18 mouse cellular contexts compared by ENCODE assay signal in the genomic region with DNA sequence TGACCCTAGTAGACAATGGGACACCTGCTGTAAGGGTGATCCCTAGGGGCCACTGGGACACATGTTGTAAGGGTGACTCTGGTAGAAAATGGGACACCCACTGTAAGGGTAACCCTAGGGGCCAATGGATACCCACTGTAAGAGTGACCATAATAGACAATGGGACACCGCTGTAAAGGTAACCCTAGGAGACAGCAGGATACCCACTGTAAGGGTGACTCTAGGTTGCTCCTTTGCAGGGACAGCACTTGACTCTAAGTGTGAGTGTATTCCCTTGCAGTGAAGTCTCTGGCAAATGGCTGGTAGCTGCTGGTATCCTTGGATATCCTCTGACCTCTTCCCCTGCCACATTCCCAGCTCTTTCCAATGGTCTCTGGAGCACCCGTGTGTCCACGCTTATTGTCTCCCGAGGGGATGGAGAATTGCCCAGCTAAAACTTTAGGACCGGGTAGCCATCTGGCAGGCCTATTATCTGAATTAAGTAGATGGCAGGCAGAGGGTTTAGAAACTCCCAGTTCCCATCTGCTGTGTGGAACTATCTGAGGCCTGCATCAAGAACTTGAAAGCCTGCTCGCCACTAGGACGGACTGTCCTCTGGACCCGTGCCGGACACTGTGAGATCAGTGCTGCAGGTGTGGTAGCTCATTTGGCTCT.
DNase-seq lines count a peak whose midpoint lies in the region; ATAC-seq and TF ChIP-seq lines count a peak whose summit lies in the region.
"Had no signal": no experiment of that assay in that cellular context is flagged by ENCODE, and none has a peak within 500 bp of the region (broad histone marks: within the 10 kb centered on the region; RNA-seq: fewer than 3 reads in every experiment).

No protein-coding gene starts in this region.

- no peaks in the 10 kb centered on the region for H3K4me1 ChIP-seq in midbrain, embryonic 15.5 days
- no peaks in the 10 kb centered on the region for H3K4me1 ChIP-seq in midbrain, embryonic 16.5 days (ENCODE audit: control insufficient read depth, insufficient read depth, low read length)
- no peaks in the 10 kb centered on the region for H3K4me1 ChIP-seq in limb, embryonic 10.5 days
- H3K4me1 ChIP-seq in liver, postnatal 0 days (ENCODE audit: insufficient read depth): no peaks in the 10 kb centered on the region
- H3K4me1 ChIP-seq: embryonic facial prominence, embryonic 15.5 days; limb, embryonic 12.5 days; liver, embryonic 15.5 days; midbrain, embryonic 12.5 days had no signal

- TF ChIP-seq CTCF in liver, postnatal 0 days (IDR thresholded peaks at IDR 0.05; ENCODE audit: low read depth): no peak

- no peak overlapping the region for H3K4me2 ChIP-seq in midbrain, embryonic 15.5 days
- no peak overlapping the region for H3K4me2 ChIP-seq in midbrain, embryonic 16.5 days (ENCODE audit: low read length)
- no peak overlapping the region for H3K4me2 ChIP-seq in liver, postnatal 0 days (ENCODE audit: low read depth, low read length)
- H3K4me2 ChIP-seq: embryonic facial prominence, embryonic 15.5 days; heart, embryonic 12.5 days; limb, embryonic 12.5 days; liver, embryonic 15.5 days; midbrain, embryonic 12.5 days had no signal

- H3K9ac ChIP-seq in midbrain, embryonic 15.5 days: no peak overlapping the region
- no peak overlapping the region for H3K9ac ChIP-seq in midbrain, embryonic 16.5 days (ENCODE audit: low read depth, low read length)
- no peak overlapping the region for H3K9ac ChIP-seq in liver, postnatal 0 days (replicated peaks)
- H3K9ac ChIP-seq: embryonic facial prominence, embryonic 15.5 days; heart, embryonic 12.5 days; limb, embryonic 12.5 days; liver, embryonic 15.5 days; midbrain, embryonic 12.5 days had no signal

- TF ChIP-seq EP300 in liver, postnatal 0 days (IDR thresholded peaks at IDR 0.05; ENCODE audit: low read depth): no peak

- 72% methylated on average over 9 of the region's 9 CpGs for WGBS in midbrain, embryonic 15.5 days
- 80% methylated on average over 9 of the region's 9 CpGs for WGBS in midbrain, embryonic 16.5 days
- 94% methylated on average over 9 of the region's 9 CpGs for WGBS in limb, embryonic 10.5 days
- WGBS in liver, postnatal 0 days (ENCODE audit: insufficient replicate concordance): 83% methylated on average over 9 of the region's 9 CpGs

- no peaks in the 10 kb centered on the region for H3K36me3 ChIP-seq in midbrain, embryonic 15.5 days (replicated peaks)
- no peaks in the 10 kb centered on the region for H3K36me3 ChIP-seq in midbrain, embryonic 16.5 days (ENCODE audit: control insufficient read depth, insufficient read depth, low read length)
- no peaks in the 10 kb centered on the region for H3K36me3 ChIP-seq in limb, embryonic 10.5 days
- no peaks in the 10 kb centered on the region for H3K36me3 ChIP-seq in liver, postnatal 0 days (replicated peaks; ENCODE audit: insufficient read depth, low read length)
- H3K36me3 ChIP-seq: embryonic facial prominence, embryonic 15.5 days; heart, embryonic 12.5 days; limb, embryonic 12.5 days; liver, embryonic 15.5 days; midbrain, embryonic 12.5 days had no signal

- peak; percentile 70 for DNase-seq in heart, adult 11 months
- no peak for DNase-seq in heart, postnatal 4 days
- peak; percentile 34 for DNase-seq in cerebellum, adult 9-11 months
- DNase-seq in retina, postnatal 1 day: peak; percentile 10
- DNase-seq in limb, embryonic 10.5 days (ENCODE audit: low spot score): no peak
- DNase-seq in liver, postnatal 0 days: no peak
- DNase-seq: heart, postnatal 36 days; kidney, adult 18-20 months; kidney, postnatal 4 days; spleen, adult 18-20 months; thymus, postnatal 36 days had no signal

- ATAC-seq in midbrain, embryonic 15.5 days (replicated peaks): 0 out of 2 replicates have a peak, but pooled peaks have one; percentile 20
- ATAC-seq in midbrain, embryonic 16.5 days: no peak
- ATAC-seq in liver, postnatal 0 days: no peak

- no peaks in the 10 kb centered on the region for H3K9me3 ChIP-seq in midbrain, embryonic 15.5 days
- H3K9me3 ChIP-seq in midbrain, embryonic 16.5 days (replicated peaks; ENCODE audit: control insufficient read depth, low read length, poor library complexity, severe bottlenecking): no peaks in the 10 kb centered on the region
- H3K9me3 ChIP-seq in limb, embryonic 10.5 days (replicated peaks): no peaks in the 10 kb centered on the region
- no peaks in the 10 kb centered on the region for H3K9me3 ChIP-seq in liver, postnatal 0 days (ENCODE audit: low read length)
- H3K9me3 ChIP-seq: embryonic facial prominence, embryonic 15.5 days; heart, embryonic 12.5 days; liver, embryonic 15.5 days; midbrain, embryonic 12.5 days had no signal

- H3K4me3 ChIP-seq in midbrain, embryonic 15.5 days: no peak overlapping the region
- no peak overlapping the region for H3K4me3 ChIP-seq in midbrain, embryonic 16.5 days (ENCODE audit: low read depth, low read length)
- no peak overlapping the region for H3K4me3 ChIP-seq in limb, embryonic 10.5 days
- no peak overlapping the region for H3K4me3 ChIP-seq in liver, postnatal 0 days (ENCODE audit: low read depth, low read length)
- H3K4me3 ChIP-seq: embryonic facial prominence, embryonic 15.5 days; heart, embryonic 12.5 days; limb, embryonic 12.5 days; liver, embryonic 15.5 days; midbrain, embryonic 12.5 days had no signal

- no peaks in the 10 kb centered on the region for H3K27me3 ChIP-seq in midbrain, embryonic 15.5 days (replicated peaks)
- no peaks in the 10 kb centered on the region for H3K27me3 ChIP-seq in midbrain, embryonic 16.5 days (ENCODE audit: control insufficient read depth, insufficient read depth, low read depth, low read length)
- H3K27me3 ChIP-seq in limb, embryonic 10.5 days (ENCODE audit: low read depth, poor library complexity, severe bottlenecking): no peaks in the 10 kb centered on the region
- no peaks in the 10 kb centered on the region for H3K27me3 ChIP-seq in liver, postnatal 0 days (ENCODE audit: insufficient read depth, low read length)
- H3K27me3 ChIP-seq: embryonic facial prominence, embryonic 15.5 days; heart, embryonic 12.5 days; limb, embryonic 12.5 days; liver, embryonic 15.5 days; midbrain, embryonic 12.5 days had no signal

- H3K27ac ChIP-seq in midbrain, embryonic 15.5 days: no peak overlapping the region
- H3K27ac ChIP-seq in midbrain, embryonic 16.5 days (ENCODE audit: low read length): no peak overlapping the region
- no peak overlapping the region for H3K27ac ChIP-seq in limb, embryonic 10.5 days
- no peak overlapping the region for H3K27ac ChIP-seq in liver, postnatal 0 days (ENCODE audit: low read depth)
- H3K27ac ChIP-seq: embryonic facial prominence, embryonic 15.5 days; limb, embryonic 12.5 days; liver, embryonic 15.5 days; midbrain, embryonic 12.5 days had no signal

Comparison
In these comparisons a context has a peak if more than half of its experiments do, and no peak if none do; other contexts are left out.
1. DNase-seq: peak in heart, adult 11 months (single experiment), cerebellum, adult 9-11 months (single experiment) and retina, postnatal 1 day (single experiment); none in heart, postnatal 4 days (single experiment), limb, embryonic 10.5 days (single experiment) and liver, postnatal 0 days (single experiment).